Mouse (Mus musculus) frontal cortex, postnatal 14 days (tissue): ENCODE data around the gene Macf1.
"Not testable (repeated sequence)": the region's sequence is repeated elsewhere in the genome, so short reads cannot be mapped to it uniquely, and the experiment has no call there.

Experiments
- DNase-seq, 2 experiments: peaks; one replicate each; pipeline ENCODE4 v3.0.0; 2022; ENCODE audit warnings: low spot score in 2 of 2

Macf1 gene

DNA sequence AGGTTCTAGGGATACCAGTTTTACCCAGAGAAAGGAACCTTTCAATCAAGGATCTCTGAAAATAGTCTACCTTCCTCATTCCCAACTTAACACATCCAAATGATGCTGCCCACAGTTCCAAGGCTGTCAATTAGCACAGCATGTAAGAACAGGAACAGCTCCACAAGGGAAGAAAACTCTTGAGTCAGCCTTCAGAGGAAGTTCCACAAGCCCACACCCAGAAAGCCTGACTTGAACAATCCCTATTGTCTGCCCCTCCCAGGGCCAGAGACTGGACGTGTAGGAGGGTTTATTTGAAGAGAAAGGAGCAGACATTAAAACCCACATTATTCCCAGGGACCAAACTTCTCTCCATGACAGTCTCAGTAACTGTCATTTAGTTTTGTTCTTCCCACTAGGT lies 48.7 kb downstream of the Macf1 start:
- no peak for DNase-seq

DNA sequence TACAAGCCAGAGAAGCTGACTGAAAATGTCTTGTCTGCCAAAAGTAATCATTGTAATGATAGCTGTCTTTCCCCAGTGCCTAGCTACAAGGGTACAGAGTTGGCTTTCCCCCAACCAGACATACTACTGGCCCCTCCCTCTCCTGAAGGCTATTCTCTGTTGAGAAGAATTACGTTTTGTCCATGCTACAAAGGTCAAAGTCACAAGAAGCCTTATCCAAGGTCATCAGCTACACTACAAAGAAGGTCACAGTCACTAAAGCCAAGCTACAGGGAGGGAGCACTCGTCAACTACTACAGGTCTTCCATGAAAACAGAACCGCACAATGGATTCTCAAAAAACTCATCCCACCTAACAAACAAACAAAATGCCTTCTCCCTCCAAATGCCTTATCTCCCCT lies 49.7 kb downstream of the Macf1 start:
- DNase-seq: no peak

DNA sequence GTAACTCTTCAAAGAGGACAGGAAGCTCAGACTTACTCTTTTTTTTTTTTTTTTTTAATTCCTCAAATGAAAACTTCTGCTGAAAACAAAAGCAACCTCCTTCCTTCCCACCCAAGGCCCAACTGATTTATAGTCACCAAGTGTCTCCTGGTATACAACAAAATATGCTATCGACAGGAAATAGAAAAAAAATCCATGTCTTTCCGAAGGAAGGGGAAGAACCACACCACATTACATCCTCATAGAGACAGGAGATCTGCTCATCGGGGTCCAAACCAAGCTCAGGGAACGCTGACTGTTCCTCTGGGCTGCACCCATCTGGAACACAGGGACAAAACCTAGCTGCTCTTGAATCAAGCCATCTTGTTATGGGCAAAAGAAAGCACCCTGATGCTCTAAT lies 50.3 kb downstream of the Macf1 start:
- no peak for DNase-seq

DNA sequence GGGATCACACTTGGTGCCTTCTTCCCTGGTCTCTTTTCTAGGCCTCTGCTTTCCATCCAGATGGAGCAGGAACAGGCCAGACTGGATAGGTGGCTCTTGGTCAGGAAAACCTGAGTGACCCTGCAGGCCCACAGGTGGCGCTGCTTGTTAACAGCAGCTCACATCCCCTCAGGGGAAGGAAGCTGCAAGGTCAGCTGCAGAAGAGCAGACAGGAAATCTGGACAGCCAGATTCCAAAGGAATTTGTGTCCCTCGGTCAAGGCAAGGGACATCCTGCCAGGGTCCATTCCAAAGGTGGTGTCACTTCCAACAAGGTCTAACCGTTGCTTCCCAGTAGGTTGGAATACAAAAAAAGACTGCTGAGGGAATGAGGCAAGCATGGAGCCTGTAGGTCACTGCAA lies 50.8 kb downstream of the Macf1 start:
- no peak for DNase-seq

DNA sequence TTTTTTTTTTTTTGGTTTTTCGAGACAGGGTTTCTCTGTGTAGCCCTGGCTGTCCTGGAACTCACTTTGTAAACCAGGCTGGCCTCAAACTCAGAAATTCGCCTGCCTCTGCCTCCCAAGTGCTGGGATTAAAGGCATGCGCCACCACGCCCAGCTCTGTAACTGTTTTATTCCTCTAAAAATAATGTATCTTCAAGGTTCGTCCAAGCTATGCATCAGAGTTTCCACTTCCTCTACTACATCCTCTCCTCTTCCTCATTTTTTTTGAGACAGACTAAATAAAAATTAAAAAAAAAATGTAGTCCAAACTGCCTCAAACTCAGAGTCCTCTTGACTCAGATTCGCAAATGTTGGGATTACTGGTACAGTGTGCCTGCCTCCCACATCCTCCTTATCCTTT lies 52.0 kb downstream of the Macf1 start:
- DNase-seq: not testable (repeated sequence)

DNA sequence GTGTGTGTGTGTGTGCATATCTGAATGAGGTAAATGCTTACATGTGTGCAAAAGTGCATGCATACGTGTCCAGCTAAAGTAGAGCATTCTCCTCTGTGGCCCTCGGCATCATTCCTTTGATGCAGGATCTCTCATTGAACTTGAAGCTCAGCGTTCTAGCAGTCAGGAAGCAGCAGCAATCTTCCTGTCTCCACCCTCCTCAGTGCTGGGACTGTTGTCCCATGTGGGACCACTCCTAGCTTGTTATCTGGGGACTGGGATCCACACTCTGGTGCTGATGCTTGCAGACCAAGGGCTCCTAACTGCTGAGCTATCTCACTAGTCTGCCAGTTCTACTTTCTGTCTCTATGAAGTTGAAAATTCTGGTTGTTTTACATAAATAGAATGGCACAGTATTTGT lies 52.5 kb downstream of the Macf1 start:
- DNase-seq: no peak

DNA sequence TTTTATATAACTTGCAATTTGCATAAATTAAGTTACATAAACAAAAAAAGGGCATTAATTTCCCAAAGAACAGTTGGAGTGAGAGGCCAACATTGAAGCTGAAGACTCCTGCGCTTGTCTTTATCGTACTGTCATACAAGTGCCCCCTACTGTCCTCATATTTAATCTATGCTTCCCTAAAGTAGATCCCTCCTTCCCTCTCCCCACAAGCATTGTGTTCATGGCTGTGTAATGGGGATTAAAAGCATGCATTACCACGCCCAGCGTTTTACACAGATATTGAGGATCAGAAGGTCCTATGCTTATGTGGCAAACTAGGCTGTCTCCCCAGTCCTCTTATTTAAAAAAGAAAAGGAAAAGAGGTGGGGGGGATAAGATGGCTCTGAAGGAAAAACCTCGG lies 56.5 kb downstream of the Macf1 start:
- DNase-seq: no peak

DNA sequence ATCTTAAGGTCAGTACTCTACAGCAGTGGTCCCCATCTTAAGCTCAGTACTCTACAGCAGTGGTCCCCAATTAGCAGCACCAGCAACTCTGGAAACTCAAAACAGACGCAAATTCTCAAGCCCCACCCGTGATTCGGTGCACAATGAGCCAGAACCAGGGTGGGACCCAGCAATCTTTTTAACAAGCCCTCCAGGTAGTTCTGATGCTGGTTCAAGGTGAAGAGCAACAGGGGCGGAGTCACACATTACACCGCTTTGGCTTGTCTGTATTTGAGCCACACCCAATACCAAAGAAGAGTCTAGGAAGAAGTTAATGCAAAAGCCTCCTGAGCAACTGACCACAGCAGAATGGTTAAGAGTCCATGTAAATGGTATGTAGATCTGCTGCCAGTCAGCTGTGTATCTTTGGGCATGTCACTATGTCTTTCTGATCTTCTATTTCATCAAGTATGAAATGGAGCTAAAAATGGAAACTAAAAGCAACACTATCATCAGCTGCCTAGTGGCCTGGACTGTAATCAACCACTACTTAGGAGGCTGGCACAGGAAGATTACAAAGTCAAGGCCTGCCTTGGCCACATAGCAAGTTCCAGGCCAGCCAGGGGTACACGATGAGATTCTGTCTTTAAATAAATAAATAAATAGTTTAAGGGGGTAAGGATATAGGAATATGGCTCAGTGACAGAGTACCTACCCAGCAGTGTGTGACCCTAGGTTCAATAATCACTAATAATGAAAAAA lies 58.7 kb downstream of the Macf1 start:
- no peak for DNase-seq

DNA sequence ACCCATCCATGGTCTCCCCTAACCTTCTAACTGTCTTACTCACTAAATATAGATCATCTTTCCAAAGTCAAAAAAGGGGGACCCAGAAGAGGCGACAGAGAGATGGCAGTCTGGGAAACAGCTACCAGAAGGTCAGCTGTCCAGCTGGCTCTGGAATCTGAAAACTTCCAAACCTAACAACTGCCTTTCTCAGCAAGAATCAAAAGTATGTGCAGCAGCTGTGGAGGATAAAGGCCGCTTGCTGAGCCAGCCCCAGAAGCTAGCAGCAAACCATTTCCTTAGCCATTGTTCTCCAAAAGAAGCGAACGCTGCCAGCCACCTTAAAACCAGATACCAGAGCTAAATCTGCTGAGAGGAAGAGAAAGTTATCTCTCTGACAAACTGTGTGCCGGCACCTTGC lies 59.7 kb downstream of the Macf1 start:
- DNase-seq: no peak

DNA sequence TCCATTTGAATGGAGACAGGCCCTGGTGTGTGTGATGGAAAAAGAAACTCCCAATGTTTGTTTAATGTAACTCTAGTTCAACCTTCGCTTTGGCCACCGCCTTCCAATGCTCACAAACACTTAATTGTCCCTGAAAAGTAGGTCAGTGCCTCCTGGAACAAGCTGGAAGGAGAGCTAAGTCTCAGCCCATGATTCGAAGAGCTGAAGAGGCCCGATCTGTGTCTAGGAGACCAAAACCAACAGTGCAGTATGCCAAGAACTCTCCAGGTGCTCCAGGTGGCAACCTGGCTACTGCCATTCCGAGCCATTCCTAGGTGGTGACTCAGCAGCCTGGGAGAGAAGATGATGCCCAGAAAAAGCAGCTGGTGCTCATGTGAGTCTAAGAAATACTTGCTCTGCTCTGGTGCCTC lies 60.4 kb downstream of the Macf1 start:
- no peak for DNase-seq

DNA sequence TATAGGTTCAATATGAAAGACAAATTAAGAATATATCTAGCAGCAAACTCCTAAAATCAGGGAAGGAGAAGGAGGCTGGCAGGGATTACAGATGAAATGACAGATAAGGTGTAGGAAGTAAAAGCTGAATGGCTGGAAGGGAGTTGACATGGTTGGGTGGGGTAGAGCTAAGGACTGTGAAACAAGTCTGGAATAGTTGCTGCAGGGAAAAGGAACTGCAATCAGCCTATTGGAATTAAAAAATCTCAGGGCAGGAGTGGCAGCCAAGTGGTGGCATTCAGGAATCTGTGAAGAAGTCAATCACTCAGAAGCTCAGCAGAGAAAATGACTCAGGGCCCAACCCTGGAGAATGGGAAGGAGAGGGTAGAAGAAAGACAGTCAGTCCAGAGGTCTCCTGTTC lies 62.4 kb downstream of the Macf1 start:
- no peak for DNase-seq

DNA sequence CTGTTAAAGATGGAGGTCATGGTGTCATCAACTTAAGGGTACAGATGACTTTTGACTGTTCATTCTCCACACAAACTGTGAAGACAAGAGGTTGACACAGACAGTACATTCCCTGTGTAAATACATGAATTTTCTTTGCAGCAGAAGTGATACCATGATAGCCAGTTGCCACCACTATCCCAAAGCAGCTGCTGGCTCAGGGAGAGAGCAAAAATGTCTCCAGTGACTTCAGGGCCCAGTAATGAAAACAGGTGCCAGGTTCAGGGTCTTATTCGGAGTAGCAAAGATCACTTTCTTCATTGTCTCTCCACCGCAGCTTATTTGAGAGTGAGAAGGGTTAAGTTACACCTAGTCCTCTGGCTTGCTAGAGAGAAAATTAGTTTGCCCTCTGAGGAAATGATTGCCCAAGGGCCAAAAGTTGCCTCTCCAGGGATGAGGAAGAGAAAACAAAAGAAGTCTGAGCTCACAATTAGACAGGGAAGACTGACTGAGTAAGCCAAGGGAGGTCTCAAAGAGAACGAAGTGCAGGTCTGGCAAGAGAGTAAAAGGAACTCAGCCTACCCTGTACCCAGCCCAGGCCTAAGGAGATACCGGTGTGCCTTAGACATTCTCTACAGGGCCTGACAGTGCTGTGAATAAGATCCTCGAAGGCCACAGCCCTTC lies 66.3 kb downstream of the Macf1 start:
- no peak for DNase-seq

DNA sequence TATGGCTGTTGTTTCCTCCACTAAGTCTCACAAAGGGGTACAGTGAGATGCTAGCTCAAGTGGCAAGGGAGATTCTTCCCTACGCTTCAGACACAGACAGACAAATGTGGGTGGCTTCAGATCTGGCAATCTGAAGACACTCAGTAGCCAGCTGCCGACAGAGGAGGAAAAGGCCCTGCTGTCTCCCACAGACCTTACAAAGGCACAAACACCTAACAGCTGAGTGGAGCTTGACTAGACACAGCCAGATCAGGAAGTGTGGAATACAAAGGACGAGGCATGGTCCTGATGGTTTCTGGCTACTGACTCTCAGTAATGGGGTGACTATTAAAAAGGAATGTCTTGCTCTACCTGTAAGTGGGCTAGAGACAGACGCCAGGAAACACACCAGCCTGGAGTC lies 67.2 kb downstream of the Macf1 start:
- no peak for DNase-seq

DNA sequence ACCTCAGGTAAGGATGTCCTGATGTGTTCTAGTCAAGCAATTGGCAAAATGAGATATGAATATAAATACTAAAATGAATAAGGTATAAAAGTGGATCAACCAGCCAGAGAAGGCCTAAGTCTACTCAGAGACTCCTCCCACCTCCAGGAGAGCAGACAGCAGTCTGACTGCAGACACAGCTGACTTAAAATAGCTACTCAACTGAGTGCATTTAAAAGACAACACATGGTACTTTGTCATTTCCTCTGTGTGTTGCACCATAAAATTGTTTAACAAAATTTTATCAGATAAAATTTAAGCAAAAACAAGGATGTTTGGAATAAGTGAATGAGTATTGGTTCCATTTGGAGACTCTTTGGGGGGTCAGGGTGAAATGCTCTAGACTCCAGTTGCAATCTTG lies 67.7 kb downstream of the Macf1 start:
- DNase-seq: no peak

DNA sequence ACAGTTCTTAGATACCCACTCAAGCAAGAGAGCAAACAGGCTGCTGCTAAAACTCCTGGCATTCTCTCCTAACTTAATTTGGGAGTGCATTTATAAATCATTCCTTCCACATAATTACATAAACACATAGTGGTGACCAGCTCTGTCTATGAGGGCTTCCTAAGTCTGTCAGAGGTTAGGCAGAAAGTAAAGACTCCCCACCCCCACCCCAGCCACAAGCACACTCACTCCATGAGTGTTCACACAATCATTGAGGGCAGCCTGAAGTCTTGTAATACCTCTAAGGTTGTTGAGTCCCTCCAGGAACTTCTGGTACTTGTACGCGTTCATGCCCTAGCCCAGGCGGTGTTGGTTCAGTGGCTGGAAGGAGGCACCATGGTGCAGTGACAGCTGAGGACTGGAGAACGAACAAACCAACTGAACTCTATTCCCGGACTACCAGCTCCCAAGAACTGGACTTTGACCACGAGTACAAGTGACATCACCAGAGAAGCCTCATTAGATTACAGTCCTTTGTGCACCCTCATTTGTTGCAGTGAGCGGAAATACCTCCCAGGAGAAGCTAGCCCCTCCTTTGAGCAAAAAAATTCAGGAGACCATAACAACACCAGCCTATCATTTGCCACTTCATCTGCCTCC lies 70.7 kb downstream of the Macf1 start:
- DNase-seq: no peak

DNA sequence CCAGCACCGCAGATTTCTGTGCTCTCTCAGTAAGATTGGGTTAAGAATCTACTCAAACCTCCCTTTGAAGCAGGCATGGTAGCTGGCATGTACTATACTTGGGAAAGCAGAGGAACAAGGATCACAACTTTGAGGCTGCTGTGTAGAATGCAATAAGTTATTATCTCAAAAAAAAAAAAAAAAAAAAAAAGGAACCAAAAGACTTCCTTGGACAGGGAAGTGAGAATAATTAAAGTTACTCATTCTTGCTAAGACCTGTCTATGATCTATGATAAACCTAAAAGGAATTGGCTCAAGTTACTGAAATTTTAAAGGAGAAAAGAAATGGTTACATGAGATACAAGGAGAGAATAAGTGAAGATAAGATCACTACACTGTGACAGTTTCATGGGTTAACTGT lies 72.2 kb downstream of the Macf1 start:
- no peak for DNase-seq

DNA sequence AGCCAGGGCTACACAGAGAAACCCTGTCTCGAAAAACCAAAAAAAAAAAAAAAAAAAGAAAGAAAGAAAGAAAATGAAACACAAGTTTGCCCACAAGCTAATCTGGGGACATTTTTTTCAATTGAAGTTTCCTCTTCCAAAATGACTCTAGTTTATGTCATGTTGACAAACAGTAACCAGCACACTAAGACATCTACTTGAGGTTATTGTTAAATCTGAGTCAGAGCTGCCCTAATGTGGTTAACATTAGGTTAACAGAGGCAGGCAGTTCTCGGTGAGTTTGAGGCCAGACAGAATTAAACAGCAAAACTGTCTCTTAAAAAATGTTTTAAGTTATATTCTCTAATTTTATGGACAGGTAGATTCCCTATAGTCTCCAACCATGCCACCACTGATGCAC lies 72.9 kb downstream of the Macf1 start:
- no peak for DNase-seq

DNA sequence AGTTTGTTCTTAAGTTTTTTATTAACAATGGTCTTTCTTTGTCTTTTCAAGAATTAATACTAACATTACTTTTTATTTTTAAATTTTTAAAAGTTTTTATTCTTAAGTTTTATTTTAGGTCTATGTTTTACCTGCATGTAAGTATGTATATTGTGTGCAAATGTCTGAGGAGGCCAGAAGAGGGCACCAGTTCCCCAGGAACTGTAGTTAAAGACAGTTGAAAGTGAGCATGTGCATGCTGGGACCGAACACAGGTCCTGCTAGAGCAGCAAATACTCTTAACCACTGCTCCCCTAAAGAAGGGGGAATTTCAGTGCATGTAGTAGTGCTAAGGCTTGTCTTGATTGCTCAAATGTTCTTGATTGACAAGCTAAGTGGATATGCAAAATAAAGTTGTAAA lies 77.0 kb downstream of the Macf1 start:
- DNase-seq: no peak

DNA sequence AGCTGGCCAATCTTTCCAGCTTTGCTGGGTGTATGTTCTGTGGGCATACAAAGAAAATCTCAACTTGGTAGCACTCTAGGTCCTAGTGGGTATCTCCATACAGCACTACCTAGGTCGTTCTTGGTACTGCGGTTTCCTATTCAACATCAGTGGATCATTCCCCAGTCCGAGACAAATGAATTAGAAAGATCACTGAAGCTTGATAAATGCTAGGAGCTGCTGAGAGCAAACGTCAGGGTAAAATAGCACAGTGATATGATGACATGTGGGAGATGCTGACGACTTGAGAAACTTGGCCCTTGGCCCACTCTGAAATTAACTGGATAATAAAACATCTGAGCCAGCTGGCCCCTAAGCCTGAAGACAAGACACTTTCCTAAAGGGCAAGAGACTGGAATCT lies 78.2 kb downstream of the Macf1 start:
- DNase-seq: no peak

DNA sequence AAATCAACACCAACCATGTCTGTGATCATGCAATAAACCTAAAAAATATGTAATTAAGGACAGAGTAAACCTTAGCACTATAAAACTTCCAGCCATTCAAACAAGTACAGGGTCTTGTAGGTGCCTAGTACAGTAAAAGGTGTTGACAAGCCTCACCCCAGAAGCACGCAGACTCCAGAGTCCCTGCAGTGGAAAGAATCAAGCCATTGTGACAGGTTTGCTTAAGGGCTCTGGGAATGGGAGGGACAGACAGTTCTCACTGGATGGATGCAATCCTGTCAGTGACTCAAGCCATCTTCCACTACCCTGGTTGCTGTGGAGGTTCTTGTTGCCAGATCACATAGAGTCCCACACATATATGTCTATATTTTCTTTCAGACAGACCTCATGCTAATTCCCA lies 78.9 kb downstream of the Macf1 start:
- no peak for DNase-seq

DNA sequence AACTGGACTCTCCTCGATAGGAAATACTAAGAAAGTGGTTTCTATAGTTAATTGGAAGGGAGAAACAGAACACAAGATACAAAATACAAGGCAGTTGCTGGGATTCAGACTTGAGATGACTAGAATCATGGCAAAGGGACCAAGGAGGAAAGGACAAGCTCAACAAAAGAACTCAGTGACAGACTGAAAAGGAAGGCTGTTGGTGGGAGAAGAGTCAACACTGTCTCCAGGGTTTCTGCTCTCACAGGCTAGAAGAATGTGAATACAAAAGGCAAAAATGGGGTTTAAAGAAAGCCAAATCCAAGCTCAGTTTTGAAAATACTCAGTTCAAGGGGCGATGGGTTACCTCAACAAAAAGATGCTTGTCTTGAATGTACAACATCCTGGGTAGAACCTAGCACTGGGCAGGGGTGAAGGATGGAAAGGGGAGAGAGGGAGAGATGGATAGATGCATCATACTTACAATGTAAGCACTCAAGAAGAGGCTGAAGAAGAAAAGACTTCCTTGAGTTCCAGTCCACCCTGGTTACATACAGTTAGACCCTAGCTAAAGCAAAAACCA lies 81.4 kb downstream of the Macf1 start:
- DNase-seq: no peak

DNA sequence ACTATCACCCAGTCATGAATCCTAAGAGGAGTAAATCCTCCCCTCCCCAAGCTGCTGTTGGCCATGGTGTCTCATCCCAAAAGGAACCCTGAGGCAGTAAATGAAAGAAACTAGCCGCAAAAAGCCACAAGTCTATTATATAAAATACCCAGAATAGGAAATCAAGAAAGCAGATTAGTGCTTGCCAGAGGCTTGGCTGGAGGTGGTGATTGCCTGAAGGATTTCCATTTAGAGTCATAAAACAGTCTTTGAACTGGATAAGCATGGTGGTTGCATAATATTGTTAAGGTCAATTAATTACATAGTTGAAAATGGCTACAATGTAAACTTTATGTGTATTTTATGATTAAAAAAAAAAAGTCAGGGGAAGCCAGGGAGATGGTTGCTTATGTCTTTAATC lies 83.1 kb downstream of the Macf1 start:
- no peak for DNase-seq
